Mouse (Mus musculus) thymus, adult 2 months (tissue): ENCODE measurements around the gene Tecr.

Experiments used
- CTCF ChIP-seq: fragments of 200-500 bp; IDR thresholded peaks from 2 replicates; pipeline ENCODE4 v1.5.1; 2012; ENCODE audit warnings: mild to moderate bottlenecking, control low read depth, low read length, moderate library complexity, borderline replicate concordance; ENCODE audit not compliant: control insufficient read depth, poor library complexity, insufficient read depth; ENCODE audit errors: extremely low read depth
- POLR2A ChIP-seq: fragments of 200-500 bp; IDR thresholded peaks from 2 replicates; pipeline ENCODE4 v1.6.1; 2012; ENCODE audit warnings: mild to moderate bottlenecking, low read length, control low read depth, moderate library complexity; ENCODE audit not compliant: control insufficient read depth, poor library complexity, insufficient read depth; ENCODE audit errors: extremely low read depth

GRCm38 (mm10) chr8:83602650-83603029 lies 5.1 kb downstream of the Tecr start:
- TF ChIP-seq CTCF (no peak), POLR2A (no peak)
